Mouse (Mus musculus) gastrocnemius, postnatal 4 days (tissue): ENCODE results near the gene Eif2s3x. TPM values are rescaled to one million over a fixed set of nuclear protein-coding genes. Genes with fewer than 3 reads are reported as not detected.

Source experiments
- total RNA-seq, 2 experiments: library from RNA; stranded (reverse); gene quantifications; 2 replicates each; pipeline ENCODE4 v1.2.3; 2021

Gene Eif2s3x
- total RNA-seq, 2 experiments from 2014 or later = 89.2 to 134 TPM

Other genes with a start within 250 kb of the Eif2s3x start
- not detected for gene AU015836, start 244.2 kb downstream of the Eif2s3x start, total RNA-seq
- gene Zfx, start 89.2 kb downstream of the Eif2s3x start, total RNA-seq = 10 to 100 TPM; 32.2 to 38.0 TPM
- gene Klhl15, start 21.7 kb upstream of the Eif2s3x start, total RNA-seq = 10 to 100 TPM; 10.7 to 10.9 TPM
- under 1 TPM in 1 of 2 experiments, not detected in 1; 0.10 TPM for gene Fam90a1b, start 153.9 kb upstream of the Eif2s3x start, total RNA-seq
- gene Apoo, start 154.3 kb upstream of the Eif2s3x start, total RNA-seq = 100 to 1,000 TPM in 1 of 2 experiments, 10 to 100 TPM in 1; 62.6 to 118 TPM